Mouse (Mus musculus) neutrophil, adult 5-6 weeks (primary cell): ENCODE results near the gene Sppl2a. TPM values are rescaled to one million over a fixed set of nuclear protein-coding genes. Genes with fewer than 3 reads are reported as not detected.
"Not testable (repeated sequence)": the region's sequence is repeated elsewhere in the genome, so short reads cannot be mapped to it uniquely, and the experiment has no call there.

Experiments
- ATAC-seq: fragments of 151-379, 151-347 bp; 2 replicates; pipeline ENCODE4 v1.8.0; 2017; ENCODE audit warnings: mild to moderate bottlenecking, moderate TSS enrichment; ENCODE audit not compliant: insufficient number of reproducible peaks, poor library complexity, low FRiP score, severe bottlenecking; ENCODE audit errors: extremely low read depth
- total RNA-seq: library from RNA; stranded (forward); fragments of 200-1000 nt; gene quantifications from 2 replicates; pipeline ENCODE4 v1.2.3, GENCODE M21; 2017

The Sppl2a gene
- total RNA-seq: 76.4 and 89.8 TPM in 2 replicates

- peak; percentile 96 for ATAC-seq
Observed at GRCm38 (mm10) chr2:126932897-126933641, at the start of gene Sppl2a. Sppl2a (minus strand) TSS chr2:126933235.

DNA sequence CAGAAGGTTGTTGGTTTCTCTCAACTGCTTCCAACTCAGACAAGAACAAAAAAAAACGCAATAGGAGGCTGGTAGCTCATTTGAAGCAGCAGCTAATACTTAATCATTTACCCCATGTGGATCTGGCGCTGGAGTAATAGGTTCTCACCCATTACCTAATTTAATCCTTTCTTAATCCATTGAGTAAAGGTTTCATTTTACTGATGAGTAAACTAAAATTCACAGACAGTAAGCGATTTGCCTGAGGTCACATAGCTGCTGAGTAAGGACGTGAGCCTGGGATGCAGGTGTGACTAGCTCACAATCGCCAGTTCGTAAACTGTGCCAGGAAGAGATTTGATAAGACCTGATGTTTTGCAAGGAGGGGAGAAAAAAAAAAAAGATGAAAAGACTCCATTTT lies 44.4 kb upstream of the Sppl2a start:
- ATAC-seq: no peak

- ATAC-seq: no peak
Observed at GRCm38 (mm10) chr2:126961696-126962095, 28.7 kb upstream of the Sppl2a start.

DNA sequence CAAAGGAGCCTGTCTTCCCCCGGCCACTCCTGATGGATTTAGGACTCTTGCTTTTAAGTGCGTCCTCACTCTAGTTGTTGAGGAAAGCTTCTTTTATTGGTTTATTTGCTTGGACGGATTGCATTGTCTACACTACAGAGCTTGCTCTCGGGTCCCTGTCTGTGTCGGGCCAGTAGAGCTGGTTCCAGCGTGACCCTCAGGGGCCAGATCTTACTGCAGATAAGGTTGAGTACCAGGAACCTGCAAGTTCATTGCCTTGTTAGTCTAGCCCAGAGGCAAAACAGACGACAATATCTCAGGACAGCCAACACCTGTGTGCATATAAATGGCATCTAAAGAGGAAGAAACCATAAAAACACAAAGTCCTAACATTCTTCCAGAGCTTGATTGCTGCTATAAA lies 22.6 kb upstream of the Sppl2a start:
- no peak for ATAC-seq

DNA sequence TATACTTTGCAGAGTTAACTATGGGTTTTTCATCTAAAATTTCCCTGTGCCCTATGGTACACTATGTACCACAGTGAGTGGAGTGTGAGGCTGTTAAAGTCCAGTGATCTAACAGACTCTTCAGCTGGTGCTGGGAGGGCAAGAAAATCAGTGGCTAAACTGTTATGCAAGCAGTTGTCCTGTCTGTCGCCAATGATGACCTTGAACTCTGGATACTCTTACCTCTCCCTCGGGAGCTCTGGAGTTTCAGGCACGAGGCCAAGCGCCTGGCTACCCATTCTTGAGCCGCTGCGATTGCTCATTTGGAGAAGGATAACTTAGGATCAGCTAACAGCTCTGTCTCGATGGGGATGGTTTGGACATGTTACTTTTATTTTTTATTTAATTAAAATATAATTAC lies 18.1 kb upstream of the Sppl2a start:
- no peak for ATAC-seq

- ATAC-seq: no peak
Observed at GRCm38 (mm10) chr2:126950453-126950852, 17.4 kb upstream of the Sppl2a start.

- no peak for ATAC-seq
Observed at GRCm38 (mm10) chr2:126949856-126950255, 16.8 kb upstream of the Sppl2a start.

- not testable (repeated sequence) for ATAC-seq
Observed at GRCm38 (mm10) chr2:126949297-126949696, 16.3 kb upstream of the Sppl2a start.

- ATAC-seq: no peak
Observed at GRCm38 (mm10) chr2:126948231-126948630, 15.2 kb upstream of the Sppl2a start.

- ATAC-seq: no peak
Observed at GRCm38 (mm10) chr2:126947646-126948045, 14.6 kb upstream of the Sppl2a start.

- no peak for ATAC-seq
Observed at GRCm38 (mm10) chr2:126943211-126943610, 10.2 kb upstream of the Sppl2a start.

DNA sequence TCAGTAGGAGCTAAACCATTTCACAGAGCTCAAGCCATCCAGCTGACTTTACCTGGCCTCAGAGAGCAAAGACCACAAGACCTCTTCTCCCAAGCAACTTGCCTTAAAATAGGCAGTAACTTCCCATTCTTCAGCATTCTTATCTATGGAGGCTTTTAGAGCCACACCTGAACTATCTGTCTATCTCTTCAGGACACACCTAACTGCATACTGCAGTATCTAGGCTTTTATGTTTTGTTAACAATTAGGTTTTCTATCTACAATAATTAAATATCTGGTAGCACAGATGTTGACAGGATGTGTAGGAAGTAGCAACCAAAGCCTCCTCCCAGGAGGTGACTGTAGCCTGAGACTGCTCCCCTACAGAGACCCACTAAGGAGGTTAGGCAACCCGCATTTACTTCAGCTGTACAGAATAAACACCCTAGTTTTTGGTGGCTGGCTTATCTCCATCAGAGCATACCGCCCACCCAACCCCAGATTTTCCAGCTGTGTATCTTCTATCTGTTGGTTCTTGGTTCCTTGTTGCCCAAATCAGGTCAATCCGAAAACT lies 7.4 kb upstream of the Sppl2a start:
- ATAC-seq: no peak

GRCm38 (mm10) chr2:126938069-126938468 lies 5.0 kb upstream of the Sppl2a start:
- ATAC-seq: no peak

DNA sequence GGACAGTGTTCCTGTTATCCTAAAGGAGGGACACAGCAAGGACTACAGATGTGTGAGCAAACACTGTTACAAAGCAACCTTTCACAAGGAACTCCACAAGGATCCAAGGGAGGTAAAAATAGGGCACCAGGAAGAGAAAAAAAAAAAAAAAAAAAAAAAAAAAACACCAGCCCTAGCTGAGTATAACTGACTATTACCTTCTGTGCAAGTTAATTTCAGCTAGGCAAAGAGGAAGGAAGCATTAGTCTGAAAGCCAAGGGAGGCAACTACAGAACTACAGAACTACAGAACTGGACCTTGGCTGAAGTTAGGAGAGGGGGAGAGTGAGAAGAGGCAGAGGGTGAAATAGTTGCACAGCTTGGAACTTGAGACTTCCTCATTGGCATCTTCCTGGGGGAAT lies 886 bp upstream of the Sppl2a start:
- ATAC-seq: no peak

DNA sequence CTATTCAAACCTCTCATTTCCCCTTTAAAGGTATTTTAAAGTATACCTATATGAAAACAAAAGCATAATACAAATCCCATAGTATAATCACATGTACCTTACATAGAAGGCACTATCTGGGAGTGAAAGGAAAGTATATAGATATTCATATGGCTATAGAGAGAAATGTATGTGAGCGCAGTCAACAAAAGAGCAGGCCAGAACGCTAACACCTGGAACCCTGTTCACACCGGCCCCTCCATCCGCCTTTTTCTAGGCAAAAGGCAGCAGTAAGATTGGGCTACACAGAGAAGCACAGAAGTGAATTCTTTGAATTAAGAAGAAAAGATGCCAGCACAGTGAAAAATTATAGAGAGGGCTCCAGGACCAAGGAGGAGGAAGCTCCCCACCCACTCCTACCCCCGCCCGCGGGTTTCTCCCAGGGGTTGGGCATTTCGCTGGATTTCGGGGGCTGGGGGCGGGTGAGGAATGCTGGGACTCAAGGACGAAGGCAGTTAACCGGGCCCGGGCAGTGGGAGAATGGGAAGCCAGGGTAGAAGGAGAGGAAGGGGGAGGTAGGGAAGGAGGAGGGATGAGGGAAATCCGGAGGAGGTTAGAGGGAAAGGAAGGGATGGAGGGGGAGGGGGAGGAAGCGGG lies 656 bp downstream of the Sppl2a start:
- ATAC-seq: no peak

DNA sequence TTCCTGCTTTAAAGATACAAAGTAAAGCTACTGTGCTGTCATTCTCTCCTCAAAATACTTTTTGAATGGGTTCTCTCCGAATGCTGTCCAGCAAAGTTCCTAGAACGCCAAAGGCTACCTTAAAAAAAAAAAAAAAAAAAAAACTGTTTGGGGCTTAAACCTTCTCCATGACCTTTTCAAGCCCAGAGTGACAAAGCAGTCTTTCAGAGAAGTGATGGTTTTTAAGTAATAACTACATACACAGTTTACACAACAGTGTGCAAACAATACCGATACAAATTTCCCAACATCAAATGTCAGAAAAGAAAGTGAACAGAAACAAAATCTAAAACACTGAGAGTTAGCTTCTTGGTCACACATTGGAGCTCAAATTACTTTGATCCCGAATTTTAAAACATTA lies 1.3 kb downstream of the Sppl2a start:
- ATAC-seq: no peak

DNA sequence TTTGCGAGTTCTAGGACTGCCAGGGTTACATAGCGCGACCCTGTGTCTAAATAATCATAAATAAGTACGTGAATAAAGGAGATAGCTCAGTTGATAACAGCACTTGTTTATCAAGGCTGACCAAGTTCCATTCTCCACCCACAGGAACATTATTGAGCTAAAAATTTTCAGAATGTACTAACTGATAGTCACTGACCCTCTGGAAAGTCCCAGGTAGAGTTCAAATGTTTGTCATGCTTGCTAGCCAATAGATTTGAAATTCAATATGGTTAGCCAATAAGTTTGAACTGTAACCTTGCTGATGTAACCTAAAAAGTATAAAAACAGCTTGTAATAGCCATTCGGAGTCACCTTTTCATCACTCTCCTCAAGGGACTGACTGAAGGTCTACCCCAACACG lies 4.4 kb downstream of the Sppl2a start:
- no peak for ATAC-seq

DNA sequence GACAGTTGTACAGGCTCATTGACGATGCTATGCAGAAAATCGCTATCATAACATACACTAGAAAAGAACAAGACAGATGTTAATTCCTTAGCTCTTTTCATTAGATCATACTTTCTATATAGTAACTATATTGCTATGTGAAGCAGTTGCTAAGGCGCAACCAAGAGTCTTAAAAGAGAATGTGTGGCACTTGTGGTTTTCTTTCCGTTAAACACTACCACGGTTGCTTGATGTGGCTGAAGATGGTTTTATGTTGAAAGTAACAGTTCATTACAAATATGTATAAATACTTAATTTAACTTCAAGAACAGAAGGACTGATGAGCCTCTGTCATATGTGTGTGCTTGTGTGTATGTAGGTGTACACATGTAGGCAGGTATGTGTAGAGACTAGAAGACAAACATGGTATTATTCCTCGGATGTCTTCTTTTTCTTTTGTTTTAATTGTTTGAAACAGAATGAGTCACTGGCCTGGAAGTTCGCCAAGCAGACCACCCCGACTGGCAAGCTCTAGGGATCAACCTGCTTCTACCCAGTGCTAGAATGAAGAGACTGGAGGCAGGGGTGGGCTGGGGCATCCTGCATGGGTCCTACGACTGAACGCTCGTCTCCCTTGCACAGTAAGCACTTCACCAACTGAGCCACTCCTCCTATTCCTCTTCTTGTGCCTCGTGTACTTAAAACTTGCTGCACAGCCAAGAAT lies 12.5 kb downstream of the Sppl2a start:
- ATAC-seq: no peak

GRCm38 (mm10) chr2:126916236-126916635 lies 16.8 kb downstream of the Sppl2a start:
- ATAC-seq: no peak

DNA sequence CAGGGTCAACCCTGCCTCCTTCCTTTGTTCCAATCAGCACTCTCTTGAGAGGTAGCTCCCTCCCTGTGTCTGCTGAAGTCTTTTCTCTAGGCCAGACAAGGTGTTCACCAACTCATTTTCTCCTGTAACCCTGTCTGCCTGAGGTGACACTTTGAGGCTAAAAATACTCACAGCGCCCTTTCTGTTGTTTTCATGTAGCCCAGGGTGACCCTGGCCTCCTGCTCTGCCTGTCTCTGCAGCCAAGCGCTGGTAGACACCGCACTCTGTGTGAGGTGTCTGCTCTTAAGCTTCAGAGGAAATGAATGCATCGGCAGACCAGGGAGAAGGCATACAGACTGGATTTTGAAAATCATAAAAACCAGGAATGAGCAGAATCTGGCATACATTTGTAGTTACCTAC lies 18.9 kb downstream of the Sppl2a start:
- ATAC-seq: no peak
